14 mouse cellular contexts compared by ENCODE assay signal in the genomic region with DNA sequence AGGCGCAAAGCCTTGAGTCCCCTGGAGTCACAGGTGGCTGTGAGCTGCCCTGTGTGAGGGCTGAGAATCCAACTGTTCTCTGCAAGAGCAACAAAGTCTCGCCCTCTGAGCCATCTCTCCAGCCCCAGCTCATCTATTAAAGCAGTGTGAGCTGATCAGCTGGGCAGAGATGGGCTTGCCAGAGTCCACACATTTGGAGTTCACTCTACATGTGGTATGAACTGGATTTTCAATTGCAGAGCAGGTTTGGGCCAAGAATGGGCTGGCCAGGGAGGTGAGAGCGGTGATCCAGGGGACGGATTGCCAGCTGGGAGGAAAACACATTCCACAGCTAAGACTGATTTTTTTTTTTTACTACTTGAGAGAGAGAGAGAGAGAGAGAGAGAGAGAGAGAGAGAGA. TPM values are rescaled to one million over a fixed set of nuclear protein-coding genes. Genes with fewer than 3 reads are reported as not detected.
DNase-seq lines count a peak whose midpoint lies in the region; ATAC-seq and TF ChIP-seq lines count a peak whose summit lies in the region.
"Had no signal": no experiment of that assay in that cellular context is flagged by ENCODE, and none has a peak within 500 bp of the region (broad histone marks: within the 10 kb centered on the region; RNA-seq: fewer than 3 reads in every experiment).

No protein-coding gene starts in this region.

- peak; percentile 59 for ATAC-seq in lung, postnatal 0 days

- H3K27me3 ChIP-seq in lung, postnatal 0 days (replicated peaks; ENCODE audit: insufficient read depth, low read length) = no peaks in the 10 kb centered on the region
- H3K27me3 ChIP-seq: limb, embryonic 12.5 days had no signal

- no peaks in the 10 kb centered on the region for H3K4me1 ChIP-seq in lung, postnatal 0 days (ENCODE audit: insufficient read depth, low read depth, low read length)

- peak; percentile 59 for DNase-seq in adrenal gland, postnatal 10 days
- DNase-seq in adrenal gland, postnatal 4 days (ENCODE audit: low spot score in 2 of 2) = no peak
- DNase-seq in left cerebral cortex, postnatal 4 days = peak; percentile 8
- DNase-seq in left cerebral cortex, postnatal 36 days (ENCODE audit: low spot score in 2 of 2) = no peak
- DNase-seq in heart, adult 9 months (ENCODE audit: low spot score in 2 of 2) = peak; percentile 70 to 76
- peak; percentile 49 for DNase-seq in lung, postnatal 0 days (ENCODE audit: low spot score)
- DNase-seq in frontal cortex, postnatal 25 days (ENCODE audit: low spot score in 2 of 2) = no peak
- no peak for DNase-seq in thymus, postnatal 14 days
- DNase-seq: cerebellum, adult 11-12 months; midbrain, embryonic 14.5 days; right cerebral cortex, adult 18-20 months; thymus, adult 18-20 months had no signal

- H3K4me2 ChIP-seq in lung, postnatal 0 days (replicated peaks; ENCODE audit: low read depth, low read length) = no peak overlapping the region
- H3K4me2 ChIP-seq: limb, embryonic 12.5 days had no signal

- intact Hi-C loops in left cerebral cortex, postnatal 4 days (cut with DNase I) = no loop called here
- intact Hi-C loops in left cerebral cortex, postnatal 36 days (cut with DNase I) = no loop called here

- no peak overlapping the region for H3K4me3 ChIP-seq in lung, postnatal 0 days (ENCODE audit: low read depth, low read length)
- H3K4me3 ChIP-seq: erythroblast, embryonic 14.5 days; limb, embryonic 12.5 days had no signal

- H3K36me3 ChIP-seq in lung, postnatal 0 days (ENCODE audit: insufficient read depth, low read length) = 0 out of 2 replicates have a peak, but pooled peaks cover 7% of the 10 kb centered on the region

- WGBS in lung, postnatal 0 days = 61% methylated on average over 4 of the region's 4 CpGs

- H3K27ac ChIP-seq in lung, postnatal 0 days (ENCODE audit: low read length) = no peak overlapping the region
- H3K27ac ChIP-seq: limb, embryonic 12.5 days had no signal

- no peak for TF ChIP-seq EP300 in lung, postnatal 0 days (IDR thresholded peaks at IDR 0.05)

- TF ChIP-seq CTCF in lung, postnatal 0 days (IDR thresholded peaks at IDR 0.05) = no peak

- H3K9me3 ChIP-seq in lung, postnatal 0 days (ENCODE audit: low read length) = no peaks in the 10 kb centered on the region
- H3K9me3 ChIP-seq: limb, embryonic 12.5 days had no signal

- H3K9ac ChIP-seq in lung, postnatal 0 days (replicated peaks; ENCODE audit: low read depth) = no peak overlapping the region
- H3K9ac ChIP-seq: limb, embryonic 12.5 days had no signal

RNA-seq across cellular contexts. Expression of a gene that starts 34.5 kb away (rescaled TPM):
- total RNA-seq in adrenal gland, postnatal 10 days (2021) = 10 to 100 TPM; 22.4 to 26.8 TPM
- 10 to 100 TPM; 28.5 to 31.6 TPM for total RNA-seq in adrenal gland, postnatal 4 days (2021)
- total RNA-seq in left cerebral cortex, postnatal 4 days (2021) = 10 to 100 TPM; 17.6 to 18.0 TPM
- total RNA-seq in left cerebral cortex, postnatal 36 days (2021) = 10 to 100 TPM; 13.0 to 16.0 TPM
- 6.2 and 7.8 TPM in 2 replicates for polyA plus RNA-seq in lung, postnatal 0 days (2015; fragmentation: Nextera tagmentation; extraction: Ambion mirVana)

Comparison
In these comparisons a context has a peak if more than half of its experiments do, and no peak if none do; other contexts are left out.
1. DNase-seq: peak in adrenal gland, postnatal 10 days (single experiment), left cerebral cortex, postnatal 4 days (single experiment), heart, adult 9 months (2 of 2) and lung, postnatal 0 days (single experiment); none in adrenal gland, postnatal 4 days (0 of 2), left cerebral cortex, postnatal 36 days (0 of 2), frontal cortex, postnatal 25 days (0 of 2) and thymus, postnatal 14 days (single experiment).